Mouse (Mus musculus): Measurements from ENCODE around the gene Ep400. TPM values are rescaled to one million over a fixed set of nuclear protein-coding genes. Genes with fewer than 3 reads are reported as not detected.
"Not testable (repeated sequence)": the region's sequence is repeated elsewhere in the genome, so short reads cannot be mapped to it uniquely, and the experiment has no call there.

Gene Ep400
- polyA plus RNA-seq, 1 experiment from 2014 or later = 64.6 TPM

DNA sequence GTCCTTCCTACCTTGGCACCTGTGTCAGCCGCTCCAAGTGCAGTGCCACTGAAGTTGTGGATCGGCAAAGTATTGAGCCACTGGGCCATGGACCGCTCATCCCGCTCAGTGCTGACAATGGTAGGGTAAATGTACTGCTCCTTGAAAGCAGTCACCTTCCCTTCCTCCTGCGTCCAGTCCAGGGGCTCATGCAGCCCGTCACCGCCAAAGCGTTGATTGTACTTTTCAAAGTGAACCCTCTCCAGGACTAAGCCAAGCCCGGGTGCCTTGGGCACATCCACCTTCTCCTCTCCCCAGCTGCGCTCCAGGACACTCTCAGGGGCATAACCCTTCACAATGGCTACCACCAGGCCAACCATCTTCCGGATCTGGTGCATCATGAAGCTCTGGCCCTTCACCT lies 4.0 kb upstream of the Ep400 start:
- Histone ChIP-seq H3K4me3 (no peak overlapping the region), H3K27ac (no peak overlapping the region), H3K27me3 (replicated peaks) (no peaks in the 10 kb centered on the region), H3K4me2 (no peak overlapping the region), H3K9me3 (no peaks in the 10 kb centered on the region), H3K36me3 (replicated peaks) (peaks cover 7% of the 10 kb centered on the region; the same call in 1 of the 2 replicates), H3K9ac (no peak overlapping the region), H3K4me1 (peaks cover 8% of the 10 kb centered on the region)
- no peak for ATAC-seq (replicated peaks)
- WGBS = 96% methylated on average over 11 of the region's 11 CpGs

- 95% methylated on average over 10 of the region's 10 CpGs for WGBS
- H3K27ac ChIP-seq; ATAC-seq (replicated peaks); H3K36me3 ChIP-seq (replicated peaks); H3K4me3 ChIP-seq; H3K9ac ChIP-seq; H3K27me3 ChIP-seq (replicated peaks); H3K9me3 ChIP-seq; H3K4me2 ChIP-seq: not testable (repeated sequence)
- H3K4me1 ChIP-seq = peaks cover 16% of the 10 kb centered on the region
These were observed 2.4 kb upstream of the Ep400 start for GRCm38 (mm10) chr5:110772945-110773344.

DNA sequence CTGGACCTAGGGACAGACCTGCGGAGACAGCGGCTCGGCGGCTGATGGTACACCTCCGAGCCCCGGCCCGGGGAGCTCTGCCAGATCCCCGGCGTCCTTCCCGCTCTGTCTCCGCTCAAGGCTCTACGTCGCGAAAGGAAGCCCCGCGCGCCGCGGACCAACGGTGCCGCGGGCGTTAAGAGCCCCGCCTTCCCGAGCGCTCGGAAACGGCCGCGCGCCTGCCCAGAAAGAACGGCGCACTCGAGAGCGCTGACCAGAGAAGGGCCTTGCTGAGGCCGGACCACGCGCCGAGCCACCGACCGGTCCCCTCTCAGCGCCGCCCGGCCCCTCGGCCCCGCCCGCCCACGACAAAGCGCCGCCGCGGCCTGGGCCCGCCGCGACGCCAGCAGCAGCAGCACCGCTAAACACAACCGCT lies 479 bp downstream of the Ep400 start:
- ATAC-seq (replicated peaks) = no peak; the same call in 1 of the 2 replicates
- Histone ChIP-seq H3K27ac (peak overlapping the region; percentile 93), H3K4me1 (peaks cover 24% of the 10 kb centered on the region), H3K27me3 (replicated peaks) (no peaks in the 10 kb centered on the region), H3K4me3 (peak overlapping the region; percentile 65), H3K36me3 (replicated peaks) (peaks cover 3% of the 10 kb centered on the region; the same call in 1 of the 2 replicates), H3K9me3 (no peaks in the 10 kb centered on the region), H3K4me2 (peak overlapping the region; percentile 70), H3K9ac (peak overlapping the region; percentile 68)
- WGBS = under 1% methylated on average over 55 of the region's 58 CpGs

- 62% methylated on average over 4 of the region's 4 CpGs for WGBS
- no peaks in the 10 kb centered on the region for H3K9me3 ChIP-seq
- peak overlapping the region; percentile 65 for H3K4me3 ChIP-seq
- no peaks in the 10 kb centered on the region for H3K27me3 ChIP-seq (replicated peaks)
- H3K4me2 ChIP-seq = peak overlapping the region; percentile 70
- peaks cover 3% of the 10 kb centered on the region; the same call in 1 of the 2 replicates for H3K36me3 ChIP-seq (replicated peaks)
- peak overlapping the region; percentile 93; the same call in 1 of the 2 replicates for H3K27ac ChIP-seq
- peaks cover 24% of the 10 kb centered on the region for H3K4me1 ChIP-seq
- ATAC-seq (replicated peaks) = no peak
- peak overlapping the region; percentile 68; the same call in 1 of the 2 replicates for H3K9ac ChIP-seq
These were observed 1.2 kb downstream of the Ep400 start for GRCm38 (mm10) chr5:110769272-110769671.

- Histone ChIP-seq H3K27ac (no peak overlapping the region), H3K4me3 (no peak overlapping the region), H3K4me2 (no peak overlapping the region), H3K9ac (no peak overlapping the region), H3K27me3 (replicated peaks) (no peaks in the 10 kb centered on the region), H3K36me3 (replicated peaks) (no peaks in the 10 kb centered on the region), H3K4me1 (peaks cover 16% of the 10 kb centered on the region), H3K9me3 (no peaks in the 10 kb centered on the region)
- WGBS = 96% methylated on average over 8 of the region's 8 CpGs
- ATAC-seq (replicated peaks) = no peak
These were observed 6.6 kb downstream of the Ep400 start for GRCm38 (mm10) chr5:110763890-110764289.

GRCm38 (mm10) chr5:110745021-110745420 lies 25.5 kb downstream of the Ep400 start:
- Histone ChIP-seq H3K4me2 (no peak overlapping the region), H3K9ac (no peak overlapping the region), H3K27me3 (replicated peaks) (no peaks in the 10 kb centered on the region), H3K36me3 (replicated peaks) (0 out of 2 replicates have a peak, but pooled peaks cover under 1% of the 10 kb centered on the region), H3K9me3 (no peaks in the 10 kb centered on the region), H3K4me3 (no peak overlapping the region), H3K4me1 (no peaks in the 10 kb centered on the region), H3K27ac (no peak overlapping the region)
- 86% methylated on average over 1 of the region's 1 CpGs for WGBS
- ATAC-seq (replicated peaks) = no peak

- no peak overlapping the region for H3K4me3 ChIP-seq
- WGBS = 96% methylated on average over 7 of the region's 7 CpGs
- no peaks in the 10 kb centered on the region for H3K9me3 ChIP-seq
- no peak for ATAC-seq (replicated peaks)
- H3K36me3 ChIP-seq (replicated peaks) = peaks cover 27% of the 10 kb centered on the region
- no peak overlapping the region for H3K27ac ChIP-seq
- no peaks in the 10 kb centered on the region for H3K4me1 ChIP-seq
- H3K9ac ChIP-seq = no peak overlapping the region
- H3K4me2 ChIP-seq = no peak overlapping the region
- H3K27me3 ChIP-seq (replicated peaks) = no peaks in the 10 kb centered on the region
These were observed 30.8 kb downstream of the Ep400 start for GRCm38 (mm10) chr5:110739496-110740275.

DNA sequence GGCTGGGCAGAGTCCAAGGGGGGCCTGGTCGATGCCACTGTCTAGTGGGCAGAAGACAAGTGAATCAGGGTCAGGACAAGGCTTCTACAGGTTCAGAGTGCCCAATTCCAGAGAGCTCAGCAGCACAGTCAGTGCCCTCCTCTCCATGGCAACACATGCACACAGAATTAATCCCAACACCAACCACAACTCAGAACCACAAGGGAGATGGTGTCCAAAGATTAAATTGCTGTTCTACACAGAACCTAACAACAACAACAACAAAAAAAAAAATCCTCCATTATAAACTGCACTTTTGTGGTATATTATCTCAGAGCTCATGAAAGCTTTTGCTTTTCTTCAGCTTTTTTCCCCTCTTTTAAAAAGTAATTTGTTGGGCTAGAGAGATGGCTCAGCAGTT lies 34.9 kb downstream of the Ep400 start:
- WGBS = 90% methylated on average over 1 of the region's 1 CpGs
- no peaks in the 10 kb centered on the region for H3K9me3 ChIP-seq
- H3K4me3 ChIP-seq = no peak overlapping the region
- no peaks in the 10 kb centered on the region for H3K27me3 ChIP-seq (replicated peaks)
- no peak overlapping the region for H3K27ac ChIP-seq
- peaks cover 56% of the 10 kb centered on the region for H3K36me3 ChIP-seq (replicated peaks)
- H3K9ac ChIP-seq = no peak overlapping the region
- H3K4me2 ChIP-seq = no peak overlapping the region
- H3K4me1 ChIP-seq = no peaks in the 10 kb centered on the region
- no peak for ATAC-seq (replicated peaks)

GRCm38 (mm10) chr5:110733231-110733823 lies 37.2 kb downstream of the Ep400 start:
- H3K9me3 ChIP-seq = no peaks in the 10 kb centered on the region
- no peaks in the 10 kb centered on the region for H3K27me3 ChIP-seq (replicated peaks)
- H3K36me3 ChIP-seq (replicated peaks) = peaks cover 48% of the 10 kb centered on the region
- no peak overlapping the region for H3K4me2 ChIP-seq
- H3K27ac ChIP-seq = no peak overlapping the region
- no peaks in the 10 kb centered on the region for H3K4me1 ChIP-seq
- WGBS = 89% methylated on average over 4 of the region's 4 CpGs
- no peak overlapping the region for H3K9ac ChIP-seq
- no peak overlapping the region for H3K4me3 ChIP-seq
- no peak for ATAC-seq (replicated peaks)

- no peak for ATAC-seq (replicated peaks)
- Histone ChIP-seq H3K36me3 (replicated peaks) (peaks cover 54% of the 10 kb centered on the region), H3K27me3 (replicated peaks) (no peaks in the 10 kb centered on the region), H3K27ac (no peak overlapping the region), H3K4me1 (no peaks in the 10 kb centered on the region), H3K4me3 (no peak overlapping the region), H3K9me3 (no peaks in the 10 kb centered on the region), H3K4me2 (no peak overlapping the region), H3K9ac (no peak overlapping the region)
- 92% methylated on average over 2 of the region's 2 CpGs for WGBS
These were observed 39.3 kb downstream of the Ep400 start for GRCm38 (mm10) chr5:110731227-110731626.

- H3K4me1 ChIP-seq = no peaks in the 10 kb centered on the region
- 95% methylated on average over 1 of the region's 1 CpGs for WGBS
- H3K36me3 ChIP-seq (replicated peaks) = peaks cover 60% of the 10 kb centered on the region
- H3K4me2 ChIP-seq = no peak overlapping the region
- no peak overlapping the region for H3K4me3 ChIP-seq
- H3K9ac ChIP-seq = no peak overlapping the region
- no peaks in the 10 kb centered on the region for H3K27me3 ChIP-seq (replicated peaks)
- H3K27ac ChIP-seq = no peak overlapping the region
- H3K9me3 ChIP-seq = no peaks in the 10 kb centered on the region
- ATAC-seq (replicated peaks) = no peak
These were observed 42.7 kb downstream of the Ep400 start for GRCm38 (mm10) chr5:110727850-110728249.

DNA sequence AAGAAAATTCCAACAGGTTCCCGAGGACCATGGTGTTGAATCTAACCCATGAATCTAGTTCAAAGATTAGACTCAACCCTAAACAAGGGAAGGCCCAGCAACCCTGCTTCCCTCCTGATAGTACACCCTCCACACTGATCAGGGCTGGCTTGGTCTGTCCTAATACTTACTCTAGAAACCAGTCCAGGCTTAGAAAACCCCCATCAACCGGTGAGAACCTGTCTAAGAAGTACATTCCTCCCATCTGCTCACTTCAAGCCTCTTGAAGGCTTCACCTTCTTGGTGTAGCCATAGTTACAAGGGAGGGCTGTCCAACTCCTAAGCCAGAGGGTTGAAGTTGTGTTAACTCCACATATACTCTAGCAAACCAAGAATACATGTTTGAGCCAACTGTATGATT lies 47.0 kb downstream of the Ep400 start:
- WGBS = 93% methylated on average over 2 of the region's 2 CpGs
- no peak overlapping the region for H3K4me3 ChIP-seq

More for the DNA sequence above, 47.0 kb downstream of the Ep400 start:
- no peak overlapping the region for H3K27ac ChIP-seq
- H3K4me2 ChIP-seq = no peak overlapping the region
- peaks cover 51% of the 10 kb centered on the region for H3K36me3 ChIP-seq (replicated peaks)
- ATAC-seq (replicated peaks) = no peak
- no peaks in the 10 kb centered on the region for H3K9me3 ChIP-seq
- no peaks in the 10 kb centered on the region for H3K27me3 ChIP-seq (replicated peaks)
- H3K4me1 ChIP-seq = no peaks in the 10 kb centered on the region
- H3K9ac ChIP-seq = no peak overlapping the region
